Mouse (Mus musculus) inflammation-experienced regulatory T-cells, adult 16 weeks (primary cell): ENCODE results near the gene Pet2. TPM values are rescaled to one million over a fixed set of nuclear protein-coding genes. Genes with fewer than 3 reads are reported as not detected.

Source experiments
- polyA plus RNA-seq: library from polyadenylated mRNA; unstranded; fragments of 100-300 nt; shearing (Covaris generic); gene quantifications from one replicate; pipeline ENCODE4 v1.2.1, GENCODE M21; 2017

Pet2 gene
- polyA plus RNA-seq = not detected

GRCm38 (mm10) chrX:89409589-89409988 is at the start of gene Pet2:
Pet2 (minus strand) TSS chrX:89409689.

